In genomic region chr8:106165460-106165859, GRCm38 (mm10) we compare ENCODE assay signal across 9 mouse cellular contexts. TPM values are rescaled to one million over a fixed set of nuclear protein-coding genes. Genes with fewer than 3 reads are reported as not detected.
DNase-seq lines count a peak whose midpoint lies in the region; ATAC-seq and TF ChIP-seq lines count a peak whose summit lies in the region.
"Had no signal": no experiment of that assay in that cellular context is flagged by ENCODE, and none has a peak within 500 bp of the region (broad histone marks: within the 10 kb centered on the region; RNA-seq: fewer than 3 reads in every experiment).

No protein-coding gene starts in this region.

- no peak for ATAC-seq in forebrain, postnatal 0 days
- no peak for ATAC-seq in forebrain, embryonic 13.5 days
- peak; percentile 57 for ATAC-seq in monocyte, adult 5-6 weeks (replicated peaks; ENCODE audit: insufficient number of reproducible peaks, low FRiP score, low TSS enrichment, poor library complexity, severe bottlenecking)
- ATAC-seq in stomach, postnatal 0 days (ENCODE audit: low FRiP score, low TSS enrichment), result no peak

- TF ChIP-seq EP300 in stomach, postnatal 0 days (optimal IDR thresholded peaks at IDR 0.05), result no peak

- no peaks in the 10 kb centered on the region for H3K27me3 ChIP-seq in forebrain, postnatal 0 days (ENCODE audit: insufficient read depth, low read length)
- H3K27me3 ChIP-seq in forebrain, embryonic 13.5 days, result no peaks in the 10 kb centered on the region
- no peaks in the 10 kb centered on the region for H3K27me3 ChIP-seq in heart, embryonic 10.5 days (ENCODE audit: insufficient read depth, poor library complexity, severe bottlenecking)
- H3K27me3 ChIP-seq in stomach, postnatal 0 days (ENCODE audit: control insufficient read depth, insufficient read depth, low read length), result no peaks in the 10 kb centered on the region
- H3K27me3 ChIP-seq: lung, embryonic 15.5 days had no signal

- peaks cover 7% of the 10 kb centered on the region; the same call in 1 of the 2 replicates for H3K4me1 ChIP-seq in forebrain, postnatal 0 days (ENCODE audit: insufficient read depth)
- peaks cover 17% of the 10 kb centered on the region for H3K4me1 ChIP-seq in forebrain, embryonic 13.5 days
- H3K4me1 ChIP-seq in heart, embryonic 10.5 days, result peaks cover 24% of the 10 kb centered on the region; the same call in 1 of the 2 replicates
- 0 out of 2 replicates have a peak, but pooled peaks cover 2% of the 10 kb centered on the region for H3K4me1 ChIP-seq in stomach, postnatal 0 days (replicated peaks; ENCODE audit: control insufficient read depth, insufficient read depth)

- no peak overlapping the region for H3K4me3 ChIP-seq in forebrain, postnatal 0 days (ENCODE audit: low read depth, low read length)
- H3K4me3 ChIP-seq in forebrain, embryonic 13.5 days, result no peak overlapping the region
- H3K4me3 ChIP-seq in heart, embryonic 10.5 days, result no peak overlapping the region
- H3K4me3 ChIP-seq in left cerebral cortex, adult 2 months, result no peak overlapping the region
- H3K4me3 ChIP-seq in stomach, postnatal 0 days (ENCODE audit: low read depth, low read length), result no peak overlapping the region
- H3K4me3 ChIP-seq: lung, embryonic 15.5 days had no signal

- H3K36me3 ChIP-seq in forebrain, postnatal 0 days (ENCODE audit: insufficient read depth), result peaks cover 34% of the 10 kb centered on the region
- peaks cover 42% of the 10 kb centered on the region for H3K36me3 ChIP-seq in forebrain, embryonic 13.5 days (ENCODE audit: poor library complexity, severe bottlenecking)
- H3K36me3 ChIP-seq in heart, embryonic 10.5 days, result peaks cover 42% of the 10 kb centered on the region
- peaks cover 13% of the 10 kb centered on the region; the same call in 1 of the 2 replicates for H3K36me3 ChIP-seq in stomach, postnatal 0 days (ENCODE audit: control insufficient read depth, insufficient read depth, low read length)

- peak; percentile 60 for DNase-seq in forebrain, postnatal 0 days
- peak; percentile 51 for DNase-seq in MEL-GATA-1-ER (ENCODE audit: extremely low read depth, low read depth)
- DNase-seq in cerebellum, postnatal 14 days, result peak; percentile 86 to 90
- peak; percentile 80 for DNase-seq in heart, embryonic 10.5 days (ENCODE audit: low spot score)
- DNase-seq in left cerebral cortex, adult 2 months (ENCODE audit: extremely low spot score in 1 of 2, low spot score in 2 of 2), result peak; percentile 65 to 75
- DNase-seq in stomach, postnatal 0 days (ENCODE audit: low spot score), result peak; percentile 78

- 50% methylated on average over 4 of the region's 4 CpGs for WGBS in forebrain, postnatal 0 days
- WGBS in forebrain, embryonic 13.5 days, result 44% methylated on average over 4 of the region's 4 CpGs
- WGBS in heart, embryonic 10.5 days, result 47% methylated on average over 4 of the region's 4 CpGs
- 42% methylated on average over 4 of the region's 4 CpGs for WGBS in stomach, postnatal 0 days

- no peak overlapping the region for H3K9ac ChIP-seq in forebrain, postnatal 0 days
- H3K9ac ChIP-seq in forebrain, embryonic 13.5 days, result no peak overlapping the region
- no peak overlapping the region for H3K9ac ChIP-seq in stomach, postnatal 0 days (ENCODE audit: low read length)
- H3K9ac ChIP-seq: lung, embryonic 15.5 days had no signal

- TF ChIP-seq CTCF in forebrain, postnatal 0 days (IDR thresholded peaks at IDR 0.05; ENCODE audit: low read depth), result peak; percentile 80
- TF ChIP-seq CTCF in left cerebral cortex, adult 2 months (IDR thresholded peaks at IDR 0.05), result peak; percentile 94
- peak; percentile 91 for TF ChIP-seq CTCF in stomach, postnatal 0 days (IDR thresholded peaks at IDR 0.05; ENCODE audit: low read depth)

- no peak overlapping the region for H3K27ac ChIP-seq in forebrain, postnatal 0 days (ENCODE audit: low read depth, low read length)
- H3K27ac ChIP-seq in forebrain, embryonic 13.5 days, result no peak overlapping the region
- no peak overlapping the region for H3K27ac ChIP-seq in heart, embryonic 10.5 days
- H3K27ac ChIP-seq in left cerebral cortex, adult 2 months, result no peak overlapping the region
- H3K27ac ChIP-seq in stomach, postnatal 0 days (replicated peaks), result no peak overlapping the region
- H3K27ac ChIP-seq: lung, embryonic 15.5 days had no signal

- no peaks in the 10 kb centered on the region for H3K9me3 ChIP-seq in forebrain, postnatal 0 days (ENCODE audit: low read length)
- no peaks in the 10 kb centered on the region for H3K9me3 ChIP-seq in forebrain, embryonic 13.5 days (replicated peaks)
- H3K9me3 ChIP-seq in heart, embryonic 10.5 days, result no peaks in the 10 kb centered on the region
- no peaks in the 10 kb centered on the region for H3K9me3 ChIP-seq in stomach, postnatal 0 days (ENCODE audit: control insufficient read depth, low read length)
- H3K9me3 ChIP-seq: lung, embryonic 15.5 days had no signal

- H3K4me2 ChIP-seq in forebrain, postnatal 0 days (ENCODE audit: low read depth), result no peak overlapping the region
- H3K4me2 ChIP-seq in forebrain, embryonic 13.5 days, result no peak overlapping the region
- no peak overlapping the region for H3K4me2 ChIP-seq in stomach, postnatal 0 days (replicated peaks; ENCODE audit: low read depth)
- H3K4me2 ChIP-seq: lung, embryonic 15.5 days had no signal

- intact Hi-C loops in left cerebral cortex, adult 2 months (cut with DNase I), result loop anchor here (2.0 to 10.0 kb wide), 2 partner anchors 33 to 239 kb away; no protein-coding TSS in a partner anchor

RNA-seq across cellular contexts. Expression of gene Slc7a6, which starts 3.2 kb away (rescaled TPM):
- total RNA-seq in forebrain, postnatal 0 days (2014; rRNA removed), result 29.9 and 43.6 TPM in 2 replicates
- 48.9 and 50.8 TPM in 2 replicates for polyA plus RNA-seq in forebrain, postnatal 0 days (2015; fragmentation: Nextera tagmentation; extraction: Ambion mirVana)
- 77.2 and 77.9 TPM in 2 replicates for polyA plus RNA-seq in forebrain, embryonic 13.5 days (2015; fragmentation: Nextera tagmentation; extraction: Ambion mirVana)
- polyA plus RNA-seq in heart, embryonic 10.5 days (2016; fragmentation: Nextera tagmentation; extraction: Ambion mirVana), result 47.3 and 67.8 TPM in 2 replicates
- 10 to 100 TPM; 24.9 to 26.5 TPM for total RNA-seq in left cerebral cortex, adult 2 months (2021)
- 11.1 to 13.3 TPM (median 13.1 TPM) in 3 replicates for total RNA-seq in monocyte, adult 5-6 weeks (2017)
- 24.3 and 25.8 TPM in 2 replicates for polyA plus RNA-seq in stomach, postnatal 0 days (2015; fragmentation: Nextera tagmentation; extraction: Ambion mirVana)

RNA-seq across cellular contexts. Expression of gene Pla2g15, which starts 15.3 kb away (rescaled TPM):
- 16.0 and 17.8 TPM in 2 replicates for total RNA-seq in forebrain, postnatal 0 days (2014; rRNA removed)
- polyA plus RNA-seq in forebrain, postnatal 0 days (2015; fragmentation: Nextera tagmentation; extraction: Ambion mirVana), result 11.7 and 15.6 TPM in 2 replicates
- polyA plus RNA-seq in forebrain, embryonic 13.5 days (2015; fragmentation: Nextera tagmentation; extraction: Ambion mirVana), result 12.9 and 14.3 TPM in 2 replicates
- polyA plus RNA-seq in heart, embryonic 10.5 days (2016; fragmentation: Nextera tagmentation; extraction: Ambion mirVana), result 10.6 and 13.6 TPM in 2 replicates
- total RNA-seq in left cerebral cortex, adult 2 months (2021), result 10 to 100 TPM; 24.4 to 24.8 TPM
- total RNA-seq in monocyte, adult 5-6 weeks (2017), result 7.7 to 8.6 TPM (median 8.2 TPM) in 3 replicates
- polyA plus RNA-seq in stomach, postnatal 0 days (2015; fragmentation: Nextera tagmentation; extraction: Ambion mirVana), result 5.6 and 5.7 TPM in 2 replicates

RNA-seq across cellular contexts. Expression of gene Esrp2, which starts 28.7 kb away (rescaled TPM):
- 0.14 TPM in 1 of 2 replicates, not detected in the other for total RNA-seq in forebrain, postnatal 0 days (2014; rRNA removed)
- polyA plus RNA-seq in forebrain, postnatal 0 days (2015; fragmentation: Nextera tagmentation; extraction: Ambion mirVana), result not detected in 2 replicates
- polyA plus RNA-seq in forebrain, embryonic 13.5 days (2015; fragmentation: Nextera tagmentation; extraction: Ambion mirVana), result 0.16 and 0.23 TPM in 2 replicates
- 2.4 and 5.4 TPM in 2 replicates for polyA plus RNA-seq in heart, embryonic 10.5 days (2016; fragmentation: Nextera tagmentation; extraction: Ambion mirVana)
- total RNA-seq in left cerebral cortex, adult 2 months (2021), result under 1 TPM in 1 of 2 experiments, not detected in 1; 0.41 TPM
- total RNA-seq in monocyte, adult 5-6 weeks (2017), result not detected in 3 replicates
- polyA plus RNA-seq in stomach, postnatal 0 days (2015; fragmentation: Nextera tagmentation; extraction: Ambion mirVana), result 38.9 and 48.0 TPM in 2 replicates

RNA-seq across cellular contexts. Expression of gene Slc7a6os, which starts 45.3 kb away (rescaled TPM):
- total RNA-seq in forebrain, postnatal 0 days (2014; rRNA removed), result 59.3 and 73.1 TPM in 2 replicates
- polyA plus RNA-seq in forebrain, postnatal 0 days (2015; fragmentation: Nextera tagmentation; extraction: Ambion mirVana), result 32.4 and 36.3 TPM in 2 replicates
- polyA plus RNA-seq in forebrain, embryonic 13.5 days (2015; fragmentation: Nextera tagmentation; extraction: Ambion mirVana), result 37.8 and 39.5 TPM in 2 replicates
- 24.1 and 38.1 TPM in 2 replicates for polyA plus RNA-seq in heart, embryonic 10.5 days (2016; fragmentation: Nextera tagmentation; extraction: Ambion mirVana)
- 10 to 100 TPM; 28.5 to 29.4 TPM for total RNA-seq in left cerebral cortex, adult 2 months (2021)
- total RNA-seq in monocyte, adult 5-6 weeks (2017), result 65.9 to 77.4 TPM (median 66.8 TPM) in 3 replicates
- 18.6 and 18.8 TPM in 2 replicates for polyA plus RNA-seq in stomach, postnatal 0 days (2015; fragmentation: Nextera tagmentation; extraction: Ambion mirVana)

RNA-seq across cellular contexts. Expression of gene Prmt7, which starts 45.3 kb away (rescaled TPM):
- 65.5 and 72.5 TPM in 2 replicates for total RNA-seq in forebrain, postnatal 0 days (2014; rRNA removed)
- 47.0 and 49.6 TPM in 2 replicates for polyA plus RNA-seq in forebrain, postnatal 0 days (2015; fragmentation: Nextera tagmentation; extraction: Ambion mirVana)
- 50.4 and 57.8 TPM in 2 replicates for polyA plus RNA-seq in forebrain, embryonic 13.5 days (2015; fragmentation: Nextera tagmentation; extraction: Ambion mirVana)
- polyA plus RNA-seq in heart, embryonic 10.5 days (2016; fragmentation: Nextera tagmentation; extraction: Ambion mirVana), result 59.7 and 63.9 TPM in 2 replicates
- total RNA-seq in left cerebral cortex, adult 2 months (2021), result 10 to 100 TPM; 36.5 to 39.4 TPM
- total RNA-seq in monocyte, adult 5-6 weeks (2017), result 9.3 to 14.4 TPM (median 10.9 TPM) in 3 replicates
- 21.9 and 22.1 TPM in 2 replicates for polyA plus RNA-seq in stomach, postnatal 0 days (2015; fragmentation: Nextera tagmentation; extraction: Ambion mirVana)
